Mouse (Mus musculus) cerebellum, postnatal 4 days (tissue): ENCODE measurements at regions not wholly inside any gene's neighbourhood (a gene's known extent, or its start where the extent isn't known, plus 50 kb on each side); places are given as distances from the start of the nearest gene placed in this dataset.
"Not testable (repeated sequence)": the region's sequence is repeated elsewhere in the genome, so short reads cannot be mapped to it uniquely, and the experiment has no call there.

Experiments
- DNase-seq, 2 experiments: peaks; one replicate each; pipeline ENCODE4 v3.0.0; 2022; ENCODE audit warnings: low spot score in 2 of 2, mixed read lengths in 1 of 2

DNA sequence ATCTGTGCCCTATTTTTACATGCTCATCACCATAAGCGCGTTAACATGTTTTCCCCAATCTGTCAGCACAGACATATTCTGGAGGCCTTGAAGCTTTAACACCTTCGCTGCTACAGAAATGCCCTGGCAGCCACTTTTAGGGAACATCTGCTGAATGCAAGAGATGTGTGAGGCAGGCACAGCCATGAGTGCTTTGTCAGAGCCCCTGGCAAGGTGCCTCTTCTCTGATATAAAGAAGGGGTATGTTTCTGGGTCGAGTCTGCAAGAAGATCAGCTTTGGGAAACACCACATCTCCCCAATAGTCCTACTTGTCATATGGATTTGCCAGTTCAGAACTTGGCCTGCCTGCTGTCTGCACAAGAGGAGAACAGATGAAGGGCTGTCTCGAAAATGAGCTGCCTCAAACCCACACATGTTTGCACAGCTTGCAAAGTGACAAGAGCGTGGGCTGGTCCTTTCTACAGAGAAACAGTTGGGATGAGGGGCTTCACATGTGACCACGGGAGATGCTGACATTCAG is 1263.3 kb upstream of the Klhl29 start:
- peak in 1 of 2 experiments; percentile 27 for DNase-seq

DNA sequence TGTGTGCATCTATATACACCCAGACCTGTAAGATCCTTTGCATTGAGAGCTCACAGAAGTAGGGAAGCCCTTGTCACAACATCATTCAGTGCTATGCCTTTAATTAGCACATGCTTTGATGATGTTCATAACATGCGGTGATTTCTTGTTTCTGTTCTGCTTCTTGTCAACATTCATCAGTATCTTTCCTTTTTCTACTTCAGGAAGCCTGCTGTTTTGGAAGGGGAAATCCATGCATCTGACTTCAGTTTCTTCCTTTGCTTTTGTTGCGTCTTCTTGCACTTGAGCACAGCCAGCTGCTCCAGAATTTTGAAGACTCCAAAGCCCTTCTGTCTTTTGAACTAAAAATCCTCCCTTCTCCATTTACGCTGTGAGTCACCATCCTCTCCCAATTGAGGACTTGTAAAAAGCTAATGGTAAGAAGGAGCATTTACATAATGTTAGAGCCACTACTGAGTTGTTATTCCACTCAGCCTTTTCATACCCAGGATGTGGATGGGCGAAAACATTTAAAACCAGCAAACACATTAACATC is 1262.4 kb upstream of the Klhl29 start:
- no peak for DNase-seq

DNA sequence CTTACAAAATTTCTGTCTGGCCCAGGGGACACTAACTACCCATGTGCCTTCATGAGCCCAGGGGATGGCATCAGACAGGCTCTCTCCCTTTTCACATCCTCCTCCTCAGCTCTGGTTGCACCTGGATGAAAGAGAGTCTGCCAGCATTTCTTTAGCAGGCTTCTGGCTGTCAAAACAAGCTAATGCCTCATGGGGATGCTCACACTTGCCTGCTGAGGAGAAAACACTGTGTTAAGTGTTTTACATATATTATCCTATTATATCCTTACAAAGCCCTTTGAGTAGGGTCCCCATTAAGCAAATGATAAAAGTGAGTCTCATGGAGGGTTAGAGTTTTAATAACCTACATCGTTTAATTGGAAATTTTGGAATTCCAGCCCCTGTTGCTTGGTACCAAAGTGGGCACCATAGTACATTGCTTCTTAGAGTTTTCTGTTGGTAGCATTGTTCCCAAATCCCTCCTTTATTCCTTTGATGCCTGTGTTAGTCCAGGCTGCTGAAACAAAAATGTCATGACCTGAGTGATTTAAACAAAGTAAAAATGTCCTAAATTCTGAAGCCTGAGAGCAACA is 1247.2 kb upstream of the Klhl29 start:
- DNase-seq: no peak

DNA sequence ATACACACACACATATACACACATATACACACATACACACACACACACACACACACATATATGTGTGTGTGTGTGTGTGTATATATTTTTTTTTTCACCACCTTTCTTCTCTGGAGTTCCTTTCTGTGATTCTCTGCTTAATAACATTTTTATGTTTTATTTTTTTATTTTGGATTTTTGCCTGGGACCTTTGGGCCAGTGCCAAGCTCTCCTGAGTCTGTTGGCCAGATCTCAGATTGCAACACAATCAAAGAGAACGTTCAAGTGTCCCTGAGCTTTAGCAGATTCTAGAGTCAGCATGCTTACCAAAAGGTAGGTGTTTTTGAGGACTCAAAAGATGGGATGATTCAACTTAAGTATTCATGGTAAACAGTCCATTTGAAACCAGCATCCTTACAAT is 1225.6 kb upstream of the Klhl29 start:
- no peak for DNase-seq

DNA sequence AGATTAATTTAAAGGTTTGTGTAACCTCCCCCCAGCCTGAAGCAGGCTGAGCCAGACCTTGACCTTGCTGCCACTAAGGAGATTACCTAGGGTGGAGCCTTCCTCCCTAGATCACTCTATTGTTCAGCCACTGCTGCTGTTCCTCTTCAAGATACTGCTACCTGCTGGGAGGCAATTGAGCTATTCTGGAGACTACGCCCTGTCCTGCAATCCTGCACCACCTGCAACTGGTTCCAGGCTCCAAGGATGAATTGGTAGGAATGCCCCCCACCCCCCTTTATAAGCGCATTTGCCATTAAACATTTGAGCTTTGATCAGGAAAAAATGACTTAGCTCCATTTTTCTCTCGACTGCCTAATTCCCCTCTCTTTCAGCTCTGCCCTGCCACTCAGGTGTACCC is 1220.0 kb upstream of the Klhl29 start:
- not testable (repeated sequence) for DNase-seq

DNA sequence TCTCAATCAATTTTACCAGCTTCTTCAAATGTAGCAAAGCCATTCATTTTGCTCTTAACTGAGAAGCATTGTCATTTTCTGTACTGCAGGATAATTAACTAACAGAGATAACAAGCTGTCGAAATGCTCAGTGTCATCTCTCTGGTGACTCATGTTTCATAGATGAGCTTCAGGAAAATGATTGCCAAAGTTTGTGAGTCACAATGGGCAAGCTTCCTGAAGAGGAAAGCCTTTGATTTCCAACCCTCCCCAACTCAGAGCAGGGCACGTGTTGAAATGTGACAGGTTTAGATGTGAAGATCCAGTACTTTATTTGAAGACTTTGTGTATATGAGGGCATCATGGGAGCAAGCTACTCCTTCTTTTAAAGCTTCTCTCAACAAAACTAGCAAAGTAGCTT is 1214.7 kb upstream of the Klhl29 start:
- no peak for DNase-seq

DNA sequence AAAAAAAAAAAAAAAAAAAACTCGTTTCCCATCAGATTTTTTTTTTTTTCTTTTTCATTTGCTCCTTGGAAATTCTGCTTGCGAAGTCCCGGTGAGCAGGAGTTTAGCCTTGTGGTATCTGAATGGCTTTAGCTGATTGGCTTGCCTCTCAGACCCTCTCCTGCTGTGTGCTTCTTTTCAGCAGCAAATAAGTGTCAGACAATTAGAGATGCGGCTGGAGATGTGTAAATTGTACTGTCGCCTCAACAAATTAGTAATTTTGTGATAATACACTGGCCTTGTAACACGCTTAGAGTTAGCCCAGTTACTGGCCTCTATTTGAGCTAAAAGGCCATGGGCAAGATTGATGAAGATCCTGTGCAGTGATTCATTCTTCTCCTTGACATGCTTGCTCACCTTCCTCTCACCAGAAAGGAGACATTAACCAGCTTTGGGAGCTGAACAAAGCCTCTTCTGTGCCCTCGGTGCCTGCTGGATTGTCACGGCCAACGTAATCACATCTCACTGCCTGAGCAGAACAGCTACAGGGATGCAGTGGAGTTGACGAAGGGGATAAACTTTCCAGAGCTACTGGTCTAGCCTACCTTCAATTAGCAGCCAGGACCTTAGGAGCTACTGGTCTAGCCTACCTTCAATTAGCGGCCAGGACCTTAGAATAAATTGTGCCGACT is 1212.7 kb upstream of the Klhl29 start:
- no peak for DNase-seq

DNA sequence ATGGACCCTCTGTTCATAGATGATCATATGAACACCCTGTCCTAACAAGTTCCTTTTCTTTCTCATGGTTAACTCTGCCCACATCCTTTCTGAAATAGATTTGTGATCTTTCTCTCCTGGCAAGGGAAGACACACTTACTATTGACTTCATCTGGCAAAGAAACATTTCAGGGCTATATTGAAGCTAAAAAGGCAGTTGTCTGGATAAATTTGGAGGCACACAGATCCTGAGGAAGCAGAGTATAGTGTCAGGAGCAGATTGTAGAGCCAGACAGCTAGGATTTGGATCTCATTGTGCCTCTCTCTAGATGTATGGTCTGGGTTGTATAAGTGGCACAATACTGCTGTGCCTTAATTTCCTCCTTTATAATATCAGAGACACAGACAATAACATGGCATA is 1204.7 kb upstream of the Klhl29 start:
- no peak for DNase-seq

DNA sequence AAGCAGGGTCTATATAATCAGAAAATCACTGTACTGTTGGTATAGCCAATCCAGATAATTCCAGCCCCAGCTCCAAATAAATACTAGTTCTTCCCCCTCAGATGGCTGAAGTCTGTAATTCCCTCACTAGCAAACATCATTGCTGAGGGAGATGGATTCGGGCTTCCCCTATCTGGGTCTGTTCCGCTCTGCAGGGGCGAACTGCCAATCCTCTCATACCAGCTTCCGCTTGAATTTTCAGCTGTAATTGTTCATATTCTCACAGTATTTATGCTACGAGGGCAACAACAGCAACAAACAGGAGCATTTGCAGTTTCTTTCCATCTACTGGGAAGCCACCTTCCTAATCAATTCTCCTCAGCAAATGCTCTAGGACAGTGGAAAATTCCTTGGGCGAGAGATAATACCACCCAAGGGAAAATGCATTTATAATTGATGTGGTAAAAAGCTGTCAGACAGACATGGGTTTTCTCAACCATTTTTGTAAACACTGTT is 1201.4 kb upstream of the Klhl29 start:
- peak in 1 of 2 experiments; percentile 7 for DNase-seq
